In genomic region chr1:144307017-144307853, GRCm38 (mm10) we compare ENCODE assay signal across 12 mouse cellular contexts. TPM values are rescaled to one million over a fixed set of nuclear protein-coding genes. Genes with fewer than 3 reads are reported as not detected.
DNase-seq lines count a peak whose midpoint lies in the region; ATAC-seq and TF ChIP-seq lines count a peak whose summit lies in the region.
"Had no signal": no experiment of that assay in that cellular context is flagged by ENCODE, and none has a peak within 500 bp of the region (broad histone marks: within the 10 kb centered on the region; RNA-seq: fewer than 3 reads in every experiment).

No protein-coding gene starts in this region.

- no peak for TF ChIP-seq EP300 in heart, adult 2 months (IDR thresholded peaks at IDR 0.05; ENCODE audit: insufficient read depth, low read depth, low read length)

- intact Hi-C loops in heart, adult 2 months (cut with DNase I) = no loop called here

- peak; percentile 85 for DNase-seq in A20 (ENCODE audit: low read depth, low spot score)
- peak; percentile 76 for DNase-seq in CD4-positive helper T cell, adult 2 months (ENCODE audit: low read depth, low spot score)
- DNase-seq in induced T-regulatory cell, adult 2 months (ENCODE audit: low read depth) = peak; percentile 88
- DNase-seq in spleen, adult 2 months (ENCODE audit: low read depth in 1 of 2, low spot score in 2 of 2) = peak; percentile 44 to 51
- no peak for DNase-seq in heart, adult 2 months
- no peak for DNase-seq in cerebellum, adult 11-12 months
- DNase-seq: cerebellum, postnatal 36 days; kidney, postnatal 4 days; lung, embryonic 14.5 days had no signal

- TF ChIP-seq CTCF in spleen, adult 2 months (IDR thresholded peaks at IDR 0.05; ENCODE audit: extremely low read depth, insufficient read depth, insufficient read length, insufficient replicate concordance) = no peak
- TF ChIP-seq CTCF in heart, adult 2 months (IDR thresholded peaks at IDR 0.05) = no peak

- H3K27me3 ChIP-seq in spleen, adult 2 months (ENCODE audit: control insufficient read depth, insufficient read depth, low read length) = no peaks in the 10 kb centered on the region
- no peaks in the 10 kb centered on the region for H3K27me3 ChIP-seq in heart, adult 2 months (ENCODE audit: control insufficient read depth, insufficient read depth, low read length)

- no peaks in the 10 kb centered on the region for H3K79me2 ChIP-seq in heart, adult 2 months (replicated peaks; ENCODE audit: control insufficient read depth, insufficient read depth, low read length)

- no peak overlapping the region for H3K4me3 ChIP-seq in spleen, adult 2 months (ENCODE audit: extremely low read depth, insufficient read depth, insufficient read length)
- no peak overlapping the region for H3K4me3 ChIP-seq in heart, adult 2 months
- H3K4me3 ChIP-seq: hindbrain, embryonic 10.5 days had no signal

- ATAC-seq in erythroblast, adult 5-6 weeks (replicated peaks; ENCODE audit: low FRiP score, poor library complexity, severe bottlenecking) = no peak

- H3K27ac ChIP-seq in spleen, adult 2 months (ENCODE audit: insufficient read depth, low read length) = no peak overlapping the region
- no peak overlapping the region for H3K27ac ChIP-seq in heart, adult 2 months
- H3K27ac ChIP-seq: hindbrain, embryonic 10.5 days had no signal

- H3K9ac ChIP-seq in heart, adult 2 months (ENCODE audit: low read depth, low read length) = no peak overlapping the region
- H3K9ac ChIP-seq: lung, embryonic 14.5 days had no signal

- H3K36me3 ChIP-seq in spleen, adult 2 months (ENCODE audit: control insufficient read depth, insufficient read depth, low read length) = no peaks in the 10 kb centered on the region
- H3K36me3 ChIP-seq in heart, adult 2 months (ENCODE audit: control insufficient read depth, insufficient read depth, low read length) = no peaks in the 10 kb centered on the region
- H3K36me3 ChIP-seq: hindbrain, embryonic 10.5 days had no signal

- H3K4me1 ChIP-seq in spleen, adult 2 months (ENCODE audit: control insufficient read depth, insufficient read depth, insufficient read length) = peaks cover 9% of the 10 kb centered on the region
- no peaks in the 10 kb centered on the region; the same call in 1 of the 2 replicates for H3K4me1 ChIP-seq in heart, adult 2 months (ENCODE audit: control insufficient read depth, insufficient read depth, low read length)
- H3K4me1 ChIP-seq: hindbrain, embryonic 10.5 days had no signal

- no peak for TF ChIP-seq POLR2A in spleen, adult 2 months (IDR thresholded peaks at IDR 0.05; ENCODE audit: low read depth, low read length)
- no peak for TF ChIP-seq POLR2A in heart, adult 2 months (IDR thresholded peaks at IDR 0.05; ENCODE audit: insufficient read depth, low read depth, low read length)

- WGBS in spleen, adult 2 months = 16% methylated on average over 7 of the region's 7 CpGs
- WGBS in heart, adult 2 months = 83% methylated on average over 7 of the region's 7 CpGs

RNA-seq across cellular contexts. Expression of gene Rgs1, which starts 58.2 kb away (rescaled TPM):
- 1.1 and 1.4 TPM in 2 replicates for polyA plus RNA-seq in spleen, adult 2 months (2012; rRNA removed)
- total RNA-seq in heart, adult 2 months (2021) = not detected
- not detected in 2 replicates for polyA plus RNA-seq in heart, adult 2 months (2012; rRNA removed)
- 0.38 and 5.2 TPM in 2 replicates for total RNA-seq in erythroblast, adult 5-6 weeks (2015; ENCODE audit: low replicate concordance)
- 4.9 and 8.9 TPM in 2 replicates for total RNA-seq in erythroblast, adult 5-6 weeks (2017; ENCODE audit: low replicate concordance)
- total RNA-seq: gastrocnemius, postnatal 4 days had no signal
- polyA plus RNA-seq: hindbrain, embryonic 10.5 days had no signal

Comparison
In these comparisons a context has a peak if more than half of its experiments do, and no peak if none do; other contexts are left out.
1. DNase-seq: peak in A20 (single experiment), CD4-positive helper T cell, adult 2 months (single experiment), induced T-regulatory cell, adult 2 months (single experiment) and spleen, adult 2 months (2 of 2); none in heart, adult 2 months (0 of 2) and cerebellum, adult 11-12 months (single experiment).